Mouse (Mus musculus): ENCODE data around the gene Zcwpw1. TPM values are rescaled to one million over a fixed set of nuclear protein-coding genes. Genes with fewer than 3 reads are reported as not detected.

Gene Zcwpw1
- total RNA-seq, 2 experiments from 2014 or later: 5.7 to 6.0 TPM

DNA sequence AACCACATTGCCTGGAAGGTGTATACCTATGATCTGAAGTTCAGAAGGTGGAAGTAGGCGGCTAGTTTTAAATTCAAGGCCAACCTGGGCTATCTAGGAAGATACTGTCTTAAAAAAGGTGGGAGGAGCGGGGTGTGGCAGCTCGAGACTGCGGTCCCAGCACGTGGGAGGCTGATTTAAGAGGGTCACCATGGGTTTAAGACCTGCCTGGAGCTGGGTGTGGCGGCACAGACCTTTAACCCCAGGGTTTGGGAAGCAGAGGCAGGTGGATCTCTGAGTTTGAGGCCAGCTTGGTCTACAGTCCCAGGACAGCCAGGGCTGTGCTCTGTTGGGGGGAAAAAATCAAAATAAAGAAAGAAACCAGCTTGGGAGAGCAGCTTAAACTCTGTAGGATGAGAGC lies 35.6 kb upstream of the Zcwpw1 start:
- intact Hi-C loops (cut with DNase I): no loop called here
- no peak for DNase-seq (ENCODE audit: extremely low spot score in 1 of 2, low spot score in 2 of 2)

DNA sequence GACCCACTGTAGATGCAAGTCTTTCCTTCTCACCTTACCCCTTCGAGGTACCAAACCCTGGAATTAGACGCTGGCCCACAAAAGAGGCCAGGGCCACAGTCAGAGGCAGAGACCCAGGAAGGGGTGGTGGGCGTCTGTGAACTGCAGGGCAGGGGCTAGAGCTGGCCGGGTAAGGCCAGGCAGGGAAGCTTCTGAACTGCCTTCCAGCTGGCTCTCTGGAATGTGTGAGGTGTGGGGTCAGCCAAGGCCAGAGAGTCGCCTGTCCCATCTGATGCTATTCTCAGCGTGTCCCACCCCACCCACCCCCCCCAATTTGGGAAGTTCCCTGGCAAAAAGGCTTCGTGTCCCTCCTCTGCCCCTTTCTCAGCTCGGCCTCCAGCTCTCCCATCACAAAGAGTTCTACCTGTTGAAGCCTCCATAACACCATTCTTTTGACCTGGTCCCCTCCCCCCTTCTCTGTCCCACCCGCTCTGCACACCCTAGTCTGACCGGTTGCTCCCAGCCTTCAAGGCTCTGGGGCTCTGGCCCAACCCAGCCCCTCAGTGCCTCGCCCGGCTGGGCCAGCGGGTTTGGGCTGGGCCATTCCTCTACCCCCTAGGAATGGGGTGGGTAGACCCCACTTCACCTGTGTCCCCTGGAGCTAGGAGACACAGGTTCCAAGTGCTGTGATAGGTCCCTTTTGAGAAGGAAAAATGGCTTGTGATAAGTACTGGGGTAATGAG lies 34.3 kb upstream of the Zcwpw1 start:
- intact Hi-C loops (cut with DNase I): no loop called here
- no peak for DNase-seq (ENCODE audit: extremely low spot score in 1 of 2, low spot score in 2 of 2)

DNA sequence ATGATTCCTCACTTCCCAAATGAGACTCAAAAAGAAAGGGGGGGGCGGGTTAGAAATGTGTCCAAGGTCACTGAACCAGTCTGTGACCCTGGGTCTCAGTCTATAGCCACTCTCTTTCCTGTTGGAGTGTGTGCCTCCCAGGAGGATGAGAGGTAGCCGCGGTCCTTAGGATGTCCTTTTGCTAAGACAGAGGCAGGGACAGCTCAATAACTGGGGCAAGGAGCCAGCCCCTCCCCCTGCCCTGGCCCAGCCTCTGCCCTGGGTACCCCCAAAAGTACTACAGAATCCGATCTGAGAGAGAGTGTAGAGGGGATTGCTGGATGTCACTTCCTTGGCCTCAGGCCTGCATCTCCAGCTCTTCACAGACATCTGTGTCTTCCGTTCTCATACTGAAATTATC lies 32.2 kb upstream of the Zcwpw1 start:
- intact Hi-C loops (cut with DNase I): no loop called here
- DNase-seq (ENCODE audit: extremely low spot score in 1 of 2, low spot score in 2 of 2): no peak

DNA sequence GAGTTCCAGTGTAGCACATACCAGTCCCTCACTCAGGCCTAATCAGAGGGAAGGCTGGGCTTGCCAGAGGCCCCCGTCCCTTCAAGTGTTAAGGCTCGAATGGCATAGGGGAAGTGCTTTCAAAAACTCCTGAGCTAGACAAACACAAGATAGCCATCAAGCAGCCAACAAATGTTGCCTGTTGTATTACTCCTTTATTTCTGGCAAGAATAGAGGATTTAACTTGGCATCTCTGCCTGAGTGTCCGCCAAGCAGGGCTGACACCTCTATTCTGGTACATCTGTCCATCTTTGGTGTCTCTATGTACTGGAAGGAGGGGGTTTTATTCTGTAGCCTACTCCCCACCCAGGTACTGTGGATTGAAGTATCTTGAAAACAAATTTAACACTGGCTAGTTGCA lies 31.5 kb upstream of the Zcwpw1 start:
- intact Hi-C loops (cut with DNase I): loop anchor here (2.0 kb wide), 1 partner anchor 99 kb away; no protein-coding TSS in a partner anchor
- no peak for DNase-seq (ENCODE audit: extremely low spot score in 1 of 2, low spot score in 2 of 2)

DNA sequence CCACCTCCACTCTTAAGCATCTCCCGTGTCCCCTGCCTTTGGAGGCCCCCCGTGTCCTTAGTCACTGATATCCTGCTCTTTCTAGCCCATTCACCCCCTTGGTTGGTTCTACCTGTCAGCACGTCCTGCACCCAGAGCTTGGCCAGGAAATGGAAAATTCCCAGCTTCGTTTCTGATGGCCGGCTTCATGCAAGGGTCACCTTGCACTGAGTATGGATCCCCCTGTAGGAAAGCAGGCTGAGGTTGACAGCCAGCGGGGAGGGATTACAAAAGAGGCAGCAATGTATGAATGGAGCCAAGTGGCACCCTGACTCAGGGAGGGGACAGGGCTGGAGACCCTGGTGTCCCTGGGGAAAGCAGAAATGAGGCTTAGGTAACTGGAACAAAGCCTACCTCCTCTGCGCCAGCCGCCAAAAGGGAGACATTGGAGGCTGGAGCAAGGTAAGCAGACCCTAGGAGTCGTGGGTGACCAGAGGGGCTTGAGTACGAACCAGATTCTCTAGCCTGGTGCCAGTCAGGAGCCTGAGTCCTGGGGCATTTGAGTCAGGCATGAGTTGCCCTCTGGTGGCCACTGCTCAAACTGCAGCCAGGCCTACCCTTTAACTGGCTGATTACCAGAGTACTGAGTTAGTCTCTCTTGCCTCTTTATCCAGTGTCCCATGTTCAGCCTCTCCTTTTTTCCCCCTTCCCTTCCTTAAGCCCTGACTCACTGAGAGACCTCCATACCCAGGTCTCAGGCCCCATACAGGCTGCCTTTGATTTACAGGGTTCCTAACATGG lies 30.5 kb upstream of the Zcwpw1 start:
- intact Hi-C loops (cut with DNase I): loop anchor here (2.0 kb wide), 1 partner anchor 100 kb away; no protein-coding TSS in a partner anchor
- DNase-seq (ENCODE audit: extremely low spot score in 1 of 2, low spot score in 2 of 2): peak; percentile 82 to 88

DNA sequence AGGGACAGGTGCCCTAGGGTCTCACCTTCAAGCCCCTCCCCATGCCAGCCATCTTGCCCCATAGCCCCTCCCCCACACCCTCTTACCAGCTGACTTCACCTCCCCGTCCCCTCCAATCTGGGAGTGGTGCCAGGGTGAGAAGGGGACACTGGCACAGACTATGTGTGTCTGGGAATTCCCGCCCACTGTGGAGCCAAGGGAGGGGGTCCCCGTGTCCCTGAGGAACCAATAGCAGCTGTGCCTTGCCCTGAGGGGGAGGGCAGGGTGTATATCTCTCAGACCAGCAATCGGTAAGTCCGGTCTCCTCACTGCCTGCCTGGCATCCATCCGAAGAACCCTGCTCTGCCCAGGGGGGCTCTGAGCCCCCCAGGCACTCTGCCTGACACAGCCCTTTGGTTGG lies 29.7 kb upstream of the Zcwpw1 start:
- intact Hi-C loops (cut with DNase I): loop anchor here (2.0 kb wide), 1 partner anchor 101 kb away; no protein-coding TSS in a partner anchor
- DNase-seq (ENCODE audit: extremely low spot score in 1 of 2, low spot score in 2 of 2): peak; percentile 89 to 91

DNA sequence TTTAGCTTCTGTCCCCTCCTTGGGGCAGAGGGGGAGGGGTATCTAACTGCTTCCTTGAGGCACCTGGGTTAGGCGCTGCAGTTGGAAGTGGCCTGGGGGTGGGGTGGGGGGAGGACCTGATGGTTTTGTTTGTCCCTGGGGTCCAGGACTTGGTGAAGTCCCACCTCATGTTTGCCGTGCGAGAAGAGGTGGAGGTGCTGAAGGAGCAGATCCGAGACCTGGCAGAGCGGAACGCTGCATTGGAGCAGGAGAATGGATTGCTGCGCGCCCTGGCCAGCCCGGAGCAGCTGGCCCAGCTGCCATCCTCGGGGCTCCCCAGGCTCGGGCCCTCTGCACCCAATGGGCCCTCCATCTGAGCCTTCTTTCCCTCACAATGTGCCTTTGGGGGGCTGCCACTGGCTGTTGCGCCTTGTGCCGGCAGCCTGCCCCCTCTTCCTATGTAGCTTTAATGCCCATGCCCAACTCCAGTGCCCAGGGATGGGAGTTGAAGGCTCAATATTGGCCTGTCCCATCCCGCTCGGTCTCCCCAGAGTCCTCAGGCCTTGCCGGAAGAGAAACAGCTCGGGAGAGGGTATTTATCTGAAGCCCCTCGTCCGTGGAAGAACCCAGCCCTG lies 28.6 kb upstream of the Zcwpw1 start:
- intact Hi-C loops (cut with DNase I): no loop called here

DNA sequence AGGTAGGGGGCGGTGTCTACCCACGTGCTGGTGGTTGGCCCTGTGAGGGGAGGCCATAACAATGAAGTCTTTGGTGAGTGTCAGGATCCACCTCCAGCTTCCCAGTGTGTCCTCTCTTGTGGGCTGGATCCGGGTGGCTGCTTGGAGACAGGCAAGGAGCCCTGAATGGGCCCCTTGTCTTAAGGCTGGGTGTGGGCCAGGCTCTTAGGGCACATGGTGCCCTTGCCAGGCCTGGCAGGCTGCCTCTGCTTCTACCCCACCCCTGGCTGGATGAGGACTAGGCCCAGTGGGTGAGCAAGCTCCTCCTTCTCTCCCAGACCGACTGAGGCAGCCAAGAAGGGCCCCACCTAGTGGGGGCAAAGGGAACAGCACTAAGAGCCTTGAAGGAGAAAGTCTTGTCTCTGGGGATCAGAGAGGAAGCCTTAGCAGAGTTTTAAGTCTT lies 27.6 kb upstream of the Zcwpw1 start:
- intact Hi-C loops (cut with DNase I): no loop called here
- peak; percentile 87 to 91 for DNase-seq (ENCODE audit: extremely low spot score in 1 of 2, low spot score in 2 of 2)

More for the DNA sequence above, 28.6 kb upstream of the Zcwpw1 start:
- no peak for DNase-seq (ENCODE audit: extremely low spot score in 1 of 2, low spot score in 2 of 2)

DNA sequence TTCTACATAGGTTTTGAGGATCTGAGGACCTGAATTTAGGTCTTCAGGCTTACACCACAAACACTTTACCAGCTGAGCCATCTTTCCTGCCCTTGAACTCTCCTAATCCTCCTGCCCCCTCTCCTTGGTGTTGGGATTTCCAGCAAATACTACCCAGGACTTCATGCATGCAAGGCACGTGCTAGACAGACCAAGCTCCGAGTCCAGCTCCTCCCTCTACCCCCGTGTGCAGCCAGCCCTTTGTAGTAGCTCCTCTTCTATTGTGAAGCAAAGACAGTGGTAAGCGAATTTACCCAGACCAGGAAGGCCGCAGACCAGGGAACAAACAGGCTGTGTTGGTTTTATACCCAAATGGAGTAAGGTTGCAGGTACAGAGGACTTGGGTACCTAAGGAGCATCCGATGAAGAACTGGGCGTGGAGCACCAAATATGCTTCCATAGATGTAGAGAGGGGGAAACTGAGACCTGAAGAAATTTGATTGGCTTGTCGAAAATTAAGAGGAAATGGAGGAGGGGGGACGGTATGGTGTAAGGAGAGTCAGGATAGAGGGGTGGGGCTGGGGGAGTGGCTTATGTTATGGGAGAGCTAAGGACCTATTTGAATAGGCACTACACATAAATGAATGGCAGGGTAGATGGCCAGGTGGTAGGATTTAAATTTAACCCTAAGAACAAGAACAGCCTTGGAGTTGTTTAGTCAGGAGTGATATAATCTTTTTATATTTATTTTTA lies 22.8 kb upstream of the Zcwpw1 start:
- intact Hi-C loops (cut with DNase I): no loop called here
- no peak for DNase-seq (ENCODE audit: extremely low spot score in 1 of 2, low spot score in 2 of 2)

DNA sequence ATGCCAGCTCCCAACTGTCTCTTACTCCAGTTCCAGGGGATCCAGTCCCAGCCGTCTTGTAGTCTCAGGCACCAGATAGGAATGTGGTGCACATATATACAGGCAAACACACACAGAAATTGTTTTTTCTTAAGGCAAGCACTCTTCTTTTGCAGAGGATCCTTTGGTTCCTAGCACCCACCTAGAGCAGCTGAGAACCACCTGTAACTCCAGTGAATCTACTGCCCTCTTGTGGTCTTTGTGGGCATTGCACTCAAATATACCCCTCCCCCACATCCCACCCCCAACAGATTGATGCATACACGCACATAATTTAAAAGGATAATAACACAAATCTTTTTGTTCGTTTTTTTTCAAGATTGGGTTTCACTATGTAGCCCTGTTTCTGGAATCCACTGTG lies 21.3 kb upstream of the Zcwpw1 start:
- DNase-seq (ENCODE audit: extremely low spot score in 1 of 2, low spot score in 2 of 2): no peak

DNA sequence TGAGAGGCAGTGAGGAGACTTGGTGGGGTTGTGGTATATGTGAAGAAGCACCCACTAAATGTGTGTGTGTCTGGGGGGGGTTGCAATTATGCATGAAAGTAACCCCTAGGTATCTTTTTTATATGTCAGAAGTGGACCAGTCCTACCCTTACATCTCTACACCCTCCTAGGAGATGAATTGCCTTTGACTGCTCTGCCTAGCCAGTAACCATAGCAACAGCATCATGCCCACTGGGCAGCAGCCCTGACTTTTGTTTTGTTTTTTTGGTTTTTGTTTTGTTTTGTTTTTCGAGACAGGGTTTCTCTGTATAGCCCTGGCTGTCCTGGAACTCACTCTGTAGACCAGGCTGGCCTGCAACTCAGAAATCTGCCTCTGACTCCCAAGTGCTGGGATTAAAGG lies 19.1 kb upstream of the Zcwpw1 start:
- DNase-seq (ENCODE audit: extremely low spot score in 1 of 2, low spot score in 2 of 2): no peak
- intact Hi-C loops (cut with DNase I): no loop called here

More for the DNA sequence above, 21.3 kb upstream of the Zcwpw1 start:
- intact Hi-C loops (cut with DNase I): no loop called here

DNA sequence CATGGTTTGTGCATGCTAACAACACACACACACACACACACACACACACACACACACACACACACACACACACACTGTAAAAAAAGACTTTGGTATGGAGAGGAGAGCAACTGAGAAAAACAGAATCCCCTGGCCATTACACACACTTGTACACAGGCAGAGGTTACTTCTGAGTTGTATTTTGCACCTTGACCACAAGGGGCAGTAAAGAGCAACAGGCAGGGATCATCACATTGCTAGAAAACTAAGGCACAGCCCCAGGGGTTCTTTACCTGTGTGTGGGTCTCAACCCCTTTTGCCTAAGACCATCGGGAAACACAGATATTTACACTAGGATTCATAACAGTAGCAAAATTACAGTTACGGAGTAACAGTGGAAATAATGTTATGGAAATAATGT lies 16.9 kb upstream of the Zcwpw1 start:
- DNase-seq (ENCODE audit: extremely low spot score in 1 of 2, low spot score in 2 of 2): no peak
- intact Hi-C loops (cut with DNase I): no loop called here

DNA sequence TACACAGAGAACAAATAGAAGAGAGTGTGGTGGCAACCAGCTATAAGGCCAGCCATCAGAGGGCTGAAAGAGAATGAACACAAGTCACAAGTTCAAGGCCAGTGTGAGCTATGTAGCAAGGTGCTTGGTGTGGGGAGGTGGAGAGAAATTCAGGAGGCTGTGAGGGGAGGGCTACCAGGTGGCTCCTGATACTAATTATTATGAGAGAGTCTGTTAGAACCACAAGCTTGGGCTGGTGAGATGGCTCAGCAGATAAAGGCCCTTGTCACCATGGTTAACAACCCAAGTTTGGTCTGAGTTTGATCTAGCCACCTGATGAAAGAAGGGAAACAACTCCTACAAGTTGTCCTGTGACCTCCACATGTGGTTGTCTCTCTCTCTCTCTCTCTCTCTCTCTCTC lies 14.8 kb upstream of the Zcwpw1 start:
- intact Hi-C loops (cut with DNase I): no loop called here
- no peak for DNase-seq (ENCODE audit: extremely low spot score in 1 of 2, low spot score in 2 of 2)

DNA sequence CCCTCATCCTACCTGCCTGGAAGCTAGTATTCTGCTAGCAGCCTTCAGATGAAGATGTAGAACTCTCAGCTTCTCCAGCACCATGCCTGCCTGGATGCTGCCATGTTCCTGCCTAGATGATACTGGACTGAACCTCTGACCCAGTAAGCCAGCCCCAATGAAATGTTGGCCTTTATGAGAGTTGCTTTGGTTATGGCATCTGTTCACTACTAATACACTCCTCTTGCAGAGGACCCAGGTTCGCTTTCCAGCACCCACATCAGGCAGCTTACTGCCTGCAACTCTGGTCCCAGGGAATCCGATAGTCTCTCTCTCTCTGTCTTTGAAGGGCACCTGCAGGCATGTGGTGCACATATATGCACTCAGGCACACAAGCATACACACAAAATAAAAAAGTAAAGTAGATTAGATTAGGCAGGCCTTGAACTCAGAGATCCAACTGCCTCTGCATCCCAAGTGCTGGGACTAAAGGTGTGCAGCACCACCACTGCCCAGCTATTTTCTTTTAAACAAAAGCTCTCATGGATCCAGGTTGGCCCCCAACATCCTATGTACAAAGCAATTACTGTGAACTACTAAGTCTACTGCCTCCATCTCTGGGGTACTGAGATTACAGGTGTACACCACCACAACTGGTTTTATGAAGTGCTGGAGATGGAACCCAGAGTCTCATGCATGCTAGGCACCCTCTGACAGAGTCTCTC lies 11.9 kb upstream of the Zcwpw1 start:
- intact Hi-C loops (cut with DNase I): no loop called here
- no peak for DNase-seq (ENCODE audit: extremely low spot score in 1 of 2, low spot score in 2 of 2)

DNA sequence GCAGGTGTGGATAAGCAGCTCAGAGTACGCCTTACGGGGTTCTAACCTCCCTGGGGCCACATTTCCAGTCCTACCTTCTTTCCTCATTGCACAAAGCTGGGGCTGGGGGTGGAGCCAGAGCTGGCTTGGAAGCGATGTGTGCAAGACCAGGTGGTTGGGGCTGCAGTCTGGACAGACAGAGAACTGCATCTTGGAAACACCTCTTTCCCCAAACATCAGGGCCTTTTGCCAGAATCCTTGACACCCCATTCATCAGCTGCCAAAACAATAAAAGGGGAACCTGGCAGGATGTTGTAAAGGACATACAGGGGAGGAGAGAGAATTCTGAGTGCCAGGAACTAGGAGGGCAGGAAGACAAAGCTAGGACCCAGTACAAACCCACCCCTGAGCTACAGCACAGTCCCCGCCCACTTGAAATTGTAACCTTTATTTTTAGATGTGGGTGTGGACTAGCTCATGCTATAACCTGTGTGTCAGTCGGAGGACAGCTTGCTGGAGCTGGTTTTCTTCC lies 11.1 kb upstream of the Zcwpw1 start:
- intact Hi-C loops (cut with DNase I): no loop called here

DNA sequence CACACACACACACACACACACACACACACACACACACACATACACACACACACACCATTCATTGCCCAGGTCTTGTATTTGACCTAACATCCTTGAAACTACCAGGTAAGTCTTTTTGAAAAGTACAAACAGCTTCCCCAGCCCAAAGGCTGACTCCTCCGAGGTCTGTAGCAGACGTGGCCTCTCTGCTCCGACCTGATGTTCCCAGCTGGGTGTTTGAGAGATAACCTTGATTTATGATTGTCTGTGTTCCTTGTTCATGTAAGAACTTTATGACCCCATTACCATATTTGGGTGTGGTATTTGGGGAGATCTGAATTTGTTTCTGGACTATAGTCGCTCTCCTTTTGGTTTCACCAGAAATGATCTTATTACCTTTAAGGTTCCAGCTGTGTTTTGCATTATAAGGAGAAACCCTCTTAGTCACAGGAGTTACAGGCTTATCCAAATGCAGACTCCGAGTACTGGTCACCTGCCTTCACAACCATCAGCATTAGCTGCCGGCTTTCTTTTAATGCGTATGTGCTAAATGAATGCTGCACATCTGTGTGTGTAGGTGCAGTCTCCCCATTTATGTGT lies 10.2 kb upstream of the Zcwpw1 start:
- intact Hi-C loops (cut with DNase I): no loop called here
- DNase-seq (ENCODE audit: extremely low spot score in 1 of 2, low spot score in 2 of 2): no peak

More for the DNA sequence above, 11.1 kb upstream of the Zcwpw1 start:
- DNase-seq (ENCODE audit: extremely low spot score in 1 of 2, low spot score in 2 of 2): peak in 1 of 2 experiments; percentile 49

DNA sequence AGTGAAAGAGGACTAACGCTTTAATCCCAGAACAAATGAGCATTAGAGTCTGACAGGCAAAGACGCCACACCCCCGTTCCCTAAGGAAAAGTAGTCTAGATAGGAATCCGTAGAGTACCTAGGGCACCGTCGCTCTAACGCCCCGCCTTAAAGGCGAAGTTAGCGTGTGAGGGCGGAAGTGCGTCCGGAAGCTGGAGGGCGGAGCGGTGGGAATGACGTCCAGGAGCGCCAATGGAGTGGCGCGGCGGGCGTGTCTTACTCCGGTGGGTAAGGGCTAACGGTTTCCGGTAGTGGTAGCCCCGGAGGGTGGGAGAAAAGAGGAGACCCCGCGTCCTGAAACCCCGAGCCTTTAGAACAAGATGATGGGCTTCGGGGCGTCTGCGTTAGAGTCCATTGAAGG lies 9.0 kb upstream of the Zcwpw1 start, which contains the start of gene Ppp1r35:
Ppp1r35 (plus strand) TSS at position 215 of the 400 bp plus-strand sequence.
- intact Hi-C loops (cut with DNase I): no loop called here
- peak; percentile 95 to 97 for DNase-seq (ENCODE audit: extremely low spot score in 1 of 2, low spot score in 2 of 2)

Data from left cerebral cortex, postnatal 10 days (tissue).